Mouse (Mus musculus): ENCODE results near the gene Hnrnpl.

Hnrnpl gene

DNA sequence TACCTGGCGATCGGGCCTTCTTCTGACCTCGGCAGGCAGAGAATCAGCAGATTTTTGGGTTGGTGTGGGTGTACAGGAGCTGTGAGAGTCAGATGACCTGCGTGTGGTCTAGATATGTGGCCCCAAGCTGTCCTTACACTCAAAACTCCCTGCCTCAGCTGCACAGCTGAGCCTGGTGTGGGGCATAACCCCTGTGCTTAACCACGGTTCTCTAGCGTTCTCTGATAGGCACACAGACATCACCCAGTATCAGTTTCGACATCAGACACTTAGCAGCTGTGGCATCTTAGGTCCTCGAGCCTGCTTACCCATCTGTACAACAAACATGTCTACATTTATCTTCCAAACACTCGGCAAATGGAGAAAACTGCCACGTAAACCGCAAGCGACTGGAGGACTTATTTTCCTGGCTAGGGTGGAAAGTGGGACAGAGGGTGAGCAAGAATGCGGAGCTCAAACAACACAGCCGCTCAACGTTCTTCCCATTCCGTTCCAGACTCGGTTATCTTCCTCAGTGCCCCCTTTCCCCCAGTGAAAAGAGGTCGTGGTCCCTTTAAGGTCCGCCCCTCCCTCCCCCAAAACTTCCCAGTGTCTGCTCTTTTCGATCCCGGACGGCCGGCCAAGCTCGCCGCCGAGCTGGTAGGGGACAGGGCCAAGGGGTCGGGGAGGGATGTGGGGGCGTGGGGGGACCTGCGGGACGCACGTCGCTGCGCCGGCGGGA is at the start of gene Hnrnpl:
Hnrnpl (plus strand) TSS at position 321 of the 721 bp plus-strand sequence.
- no peak for DNase-seq (ENCODE audit: low spot score)

DNA sequence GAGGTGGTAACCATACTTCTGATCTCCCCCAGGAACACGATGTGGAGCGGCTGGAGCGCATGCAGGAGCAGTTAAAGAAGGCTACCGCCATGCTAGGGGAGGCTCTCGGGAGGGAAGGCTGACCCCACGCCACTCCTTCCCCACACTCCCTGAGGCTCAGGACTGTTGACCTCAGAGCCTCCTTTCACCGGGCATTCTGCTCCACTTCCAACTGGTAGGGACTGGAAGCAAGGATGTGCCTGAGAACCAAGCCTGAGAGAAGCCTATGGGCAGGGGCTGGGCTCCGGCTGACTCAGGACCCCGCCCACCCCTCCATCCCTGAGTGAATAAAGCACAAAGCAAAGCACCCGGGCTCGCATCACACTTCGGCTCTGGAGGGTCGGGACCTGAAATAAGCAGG is 49.7 kb upstream of the Hnrnpl start:
- no peak for DNase-seq (ENCODE audit: low spot score)

DNA sequence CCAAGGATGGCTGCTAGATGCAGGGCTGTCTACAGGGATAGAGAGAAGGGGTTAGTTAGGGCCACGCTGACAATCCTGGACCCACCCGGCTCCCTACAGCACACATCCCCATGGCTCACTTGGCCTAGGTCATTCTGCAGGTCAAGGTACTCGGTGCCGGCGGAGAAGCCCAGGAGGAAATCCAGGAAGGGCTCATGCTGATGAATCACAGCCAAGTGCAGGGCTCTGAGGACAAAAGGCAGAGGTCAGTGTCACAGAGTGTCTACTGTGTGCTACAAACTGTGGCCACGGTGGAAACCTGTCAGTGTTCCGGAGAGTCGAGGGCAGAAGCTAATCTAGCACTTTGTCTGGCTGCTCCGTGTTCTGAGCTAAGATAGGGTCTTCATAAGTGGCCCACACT is 46.4 kb upstream of the Hnrnpl start:
- no peak for DNase-seq (ENCODE audit: low spot score)

DNA sequence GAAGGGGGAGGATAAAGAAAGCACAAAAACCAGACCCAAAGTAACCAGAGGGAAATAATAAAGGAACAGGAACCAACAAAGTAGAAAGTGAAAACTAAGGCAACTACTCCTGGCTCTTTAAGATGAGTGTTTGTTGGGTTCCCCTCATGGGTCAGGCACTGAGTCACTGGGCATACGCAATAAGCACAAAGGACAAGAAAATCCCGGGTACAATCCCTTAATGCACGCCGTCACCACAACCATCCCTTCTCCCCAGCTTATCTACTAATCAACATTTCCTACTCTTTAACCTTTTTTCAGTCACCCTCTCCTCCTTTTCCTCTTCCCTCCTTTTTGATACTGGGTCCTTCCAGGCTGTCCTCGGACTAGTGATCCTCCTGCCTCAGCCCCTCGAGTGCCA is 43.1 kb upstream of the Hnrnpl start:
- DNase-seq (ENCODE audit: low spot score) = no peak

DNA sequence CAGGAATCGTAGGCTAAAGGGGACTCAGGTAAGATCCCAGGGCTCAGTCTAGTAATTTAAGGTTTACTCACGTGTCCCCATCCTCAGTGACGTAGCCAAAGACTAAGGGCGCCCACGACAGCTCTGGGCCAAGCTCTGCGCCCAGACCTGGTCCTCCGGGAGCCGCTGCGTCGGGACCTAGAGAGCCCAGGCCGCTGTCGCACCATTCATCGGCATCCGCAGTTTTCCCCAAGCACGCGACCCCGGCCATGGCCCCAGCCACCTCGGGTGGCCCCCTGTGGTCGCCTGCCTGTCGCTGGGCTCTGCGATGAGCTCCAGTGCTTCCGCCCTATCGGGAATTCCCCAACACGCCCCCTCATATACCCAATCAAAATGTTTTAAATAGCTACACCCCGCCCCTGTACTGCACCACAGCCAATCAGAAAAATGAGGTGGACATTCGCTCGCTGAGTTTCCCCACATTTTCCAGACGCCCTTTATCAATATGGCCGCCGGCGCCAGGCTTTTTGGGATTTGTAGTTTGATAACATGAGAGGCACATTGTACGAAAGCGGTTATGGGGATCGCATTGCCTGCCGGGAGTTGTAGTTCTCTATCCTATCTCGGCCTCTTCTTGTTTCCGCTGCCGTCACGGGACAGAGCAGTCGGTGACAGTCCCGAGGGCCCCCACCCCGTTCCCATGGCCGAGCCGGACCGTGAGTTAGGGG is 42.0 kb upstream of the Hnrnpl start, which contains the start of gene Sirt2:
Sirt2 (plus strand) TSS at position 563 of the 707 bp plus-strand sequence.
- peak; percentile 96 for DNase-seq (ENCODE audit: low spot score)

DNA sequence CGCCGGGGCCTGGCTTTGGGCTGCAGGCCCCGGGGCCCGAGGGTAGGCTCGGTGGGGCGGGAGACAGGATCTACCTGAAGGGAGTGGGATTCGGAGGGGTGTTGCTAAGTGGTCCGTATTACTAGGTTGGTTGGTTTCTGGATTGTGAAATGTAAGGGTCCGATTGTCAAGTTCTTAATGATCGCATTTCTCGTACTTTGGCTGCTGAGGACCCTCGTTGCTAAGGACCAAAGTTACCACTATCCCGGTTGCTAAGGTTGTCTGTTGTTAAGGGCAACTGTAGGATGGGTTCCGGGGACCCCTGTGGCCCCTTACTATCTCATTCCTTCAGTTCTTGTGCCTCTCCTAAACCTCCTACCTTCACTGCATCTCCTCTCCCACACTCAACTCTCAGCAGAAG is 41.4 kb upstream of the Hnrnpl start:
- DNase-seq (ENCODE audit: low spot score) = no peak

DNA sequence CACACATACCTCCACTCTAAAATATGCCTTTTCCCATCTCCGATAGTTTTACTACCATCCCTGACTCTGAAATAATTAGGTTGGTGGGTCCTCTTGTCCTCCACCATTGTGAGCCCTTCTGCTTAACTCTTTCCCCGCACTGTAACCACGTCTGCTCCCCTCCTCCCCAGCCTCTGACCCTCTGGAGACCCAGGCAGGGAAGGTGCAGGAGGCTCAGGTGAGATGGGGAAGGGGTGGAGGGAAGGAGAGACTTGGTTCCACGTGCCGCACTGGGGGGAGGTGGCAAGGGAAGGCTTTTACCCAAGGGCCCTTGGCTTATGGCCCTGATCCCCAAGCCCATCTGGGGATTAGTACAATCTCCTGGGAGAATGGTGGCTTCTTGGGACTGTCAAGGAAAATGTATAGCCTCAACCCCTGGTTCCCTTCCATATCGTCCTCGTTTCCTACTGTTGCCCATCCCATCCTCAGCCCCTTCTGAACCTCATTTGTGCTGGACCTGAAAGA is 40.8 kb upstream of the Hnrnpl start, which contains the start of gene Nfkbib:
Nfkbib (minus strand) TSS at position 51 of the 504 bp plus-strand sequence.
- DNase-seq (ENCODE audit: low spot score) = no peak

DNA sequence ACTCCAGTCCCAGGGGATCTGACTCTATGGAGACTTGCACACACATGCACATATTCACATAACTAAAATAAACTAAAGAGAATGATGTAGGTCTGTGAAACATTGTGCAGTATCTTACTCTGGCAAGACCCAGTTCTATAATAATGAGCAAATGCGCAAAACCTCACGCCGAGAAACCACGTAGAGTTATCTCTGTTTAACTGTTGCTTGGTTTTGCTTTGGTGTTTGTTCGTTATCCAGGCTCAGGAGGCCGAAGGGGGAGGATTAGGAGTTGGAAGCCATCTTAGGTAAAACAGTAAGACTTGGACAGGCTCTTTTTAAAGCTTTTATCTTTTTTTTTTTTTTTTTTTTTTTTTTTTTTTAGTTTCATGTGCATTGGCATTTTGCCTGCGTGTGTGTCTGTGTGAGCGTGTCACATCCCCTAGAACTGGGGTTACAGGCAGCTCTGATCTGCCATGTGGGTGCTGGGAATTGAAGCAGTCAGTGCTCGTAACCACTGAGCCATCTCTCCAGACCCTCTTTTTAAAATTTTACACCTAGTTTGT is 38.9 kb upstream of the Hnrnpl start:
- DNase-seq (ENCODE audit: low spot score) = no peak

DNA sequence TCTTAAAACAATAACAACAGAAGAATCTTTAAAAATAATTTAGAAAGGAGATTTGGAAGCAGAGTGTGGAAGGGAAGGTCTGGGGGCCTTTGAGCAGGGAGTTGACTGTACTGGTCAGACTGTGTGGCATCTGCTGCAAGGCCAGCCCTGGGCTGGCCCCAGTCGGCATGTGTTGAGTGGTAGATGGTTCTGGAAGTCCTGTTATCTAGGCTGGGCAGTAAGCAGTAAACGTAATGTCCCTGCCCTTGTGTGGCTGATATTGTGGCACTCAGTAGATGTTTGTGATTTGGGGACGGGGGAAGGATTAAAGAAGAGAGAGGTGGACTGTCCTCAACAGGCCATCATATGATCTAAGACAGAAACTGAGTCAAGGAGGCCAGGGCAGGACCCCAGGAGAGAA is 38.0 kb upstream of the Hnrnpl start:
- no peak for DNase-seq (ENCODE audit: low spot score)

DNA sequence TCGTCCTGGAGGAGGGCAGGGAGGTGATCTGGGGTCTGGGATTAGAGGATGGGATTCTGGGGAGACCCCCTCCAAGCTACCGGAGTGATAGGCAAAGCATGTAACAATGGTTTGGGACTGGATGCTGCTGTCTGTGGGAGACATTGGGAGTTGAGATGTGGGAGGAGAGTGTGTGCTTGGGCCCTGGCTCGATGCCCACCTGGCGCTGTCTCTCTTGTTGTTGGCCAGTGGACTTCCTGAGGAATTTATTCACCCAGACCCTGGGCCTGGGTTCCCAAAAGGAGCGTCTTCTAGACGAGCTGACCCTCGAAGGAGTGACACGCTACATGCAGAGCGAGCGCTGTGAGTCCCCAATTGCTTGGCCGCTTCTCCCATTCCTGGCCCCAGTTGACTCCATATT is 36.5 kb upstream of the Hnrnpl start:
- no peak for DNase-seq (ENCODE audit: low spot score)

DNA sequence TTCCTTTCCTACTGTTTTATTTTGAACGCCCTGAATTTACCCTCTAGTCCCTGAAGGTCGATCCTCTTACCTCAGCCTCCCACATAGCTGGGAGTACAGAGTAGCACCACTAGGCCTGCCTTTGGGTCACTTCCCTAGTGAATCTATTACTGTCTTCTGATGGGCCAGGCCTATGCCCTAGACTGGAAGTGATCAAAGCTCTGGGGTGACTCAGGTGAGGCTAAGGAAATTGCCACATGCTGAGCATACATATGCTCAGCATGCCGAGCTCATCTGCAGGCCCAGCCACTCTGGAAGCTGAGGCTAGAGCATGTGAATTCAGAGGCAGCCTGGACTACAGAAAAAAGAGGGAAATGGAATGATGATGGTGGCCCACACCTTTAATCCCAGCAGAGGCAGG is 35.2 kb upstream of the Hnrnpl start:
- no peak for DNase-seq (ENCODE audit: low spot score)

DNA sequence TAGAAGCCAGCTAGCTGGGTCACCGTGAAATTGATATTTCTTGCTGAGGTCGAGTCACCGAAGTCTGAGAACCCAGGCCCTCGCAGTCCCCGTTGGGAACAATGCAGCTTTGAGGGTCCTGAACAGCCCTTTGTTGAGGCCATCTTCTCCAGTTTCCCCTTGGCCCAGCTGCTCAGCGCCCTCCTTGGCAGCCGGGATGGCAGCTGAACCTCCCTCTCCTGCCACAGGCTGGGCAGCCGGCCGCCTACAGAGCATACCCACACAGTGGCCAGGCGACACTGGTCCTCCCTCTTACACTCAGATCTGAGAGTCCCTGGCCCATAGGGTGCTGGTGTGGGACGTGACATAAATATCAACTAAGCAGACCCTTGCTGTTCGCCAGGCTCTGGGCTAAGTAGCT is 34.2 kb upstream of the Hnrnpl start:
- DNase-seq (ENCODE audit: low spot score) = no peak

DNA sequence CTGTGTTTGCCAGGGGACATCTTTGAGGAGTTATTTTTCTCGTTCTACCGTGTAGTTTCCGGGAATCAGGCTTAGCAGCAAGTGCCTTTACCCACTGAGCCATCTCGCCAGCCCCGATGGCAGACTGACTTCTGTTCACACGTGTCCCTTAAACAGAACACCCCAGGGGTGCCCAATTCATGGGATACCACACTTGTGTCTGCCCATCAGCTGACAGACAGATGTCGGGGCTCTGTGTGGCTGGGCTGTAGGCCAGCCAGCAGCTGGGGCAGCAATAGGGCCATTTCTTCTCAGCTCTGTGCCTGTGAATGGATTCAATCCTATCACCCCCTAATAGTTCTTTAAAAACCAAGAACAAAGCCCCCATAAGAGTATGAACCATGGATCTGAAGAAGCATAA is 33.2 kb upstream of the Hnrnpl start:
- no peak for DNase-seq (ENCODE audit: low spot score)

DNA sequence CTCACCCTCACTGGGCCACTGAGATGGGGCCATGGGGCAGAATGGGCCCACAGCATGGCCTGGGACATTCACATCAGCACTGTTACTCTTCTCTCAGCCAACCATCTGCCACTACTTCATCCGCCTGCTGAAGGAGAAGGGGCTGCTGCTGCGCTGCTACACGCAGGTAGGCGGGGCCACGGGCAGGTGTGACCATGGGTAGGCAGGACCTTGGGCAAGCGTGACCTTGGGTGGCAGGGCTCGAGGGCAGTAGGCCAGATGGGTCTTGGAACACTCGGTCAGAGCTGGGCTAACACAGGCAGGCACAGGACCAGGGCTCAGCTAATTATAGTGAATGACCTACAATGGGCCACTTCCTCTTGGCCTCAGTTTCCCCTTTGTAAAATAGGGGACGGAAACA is 29.5 kb upstream of the Hnrnpl start:
- no peak for DNase-seq (ENCODE audit: low spot score)

DNA sequence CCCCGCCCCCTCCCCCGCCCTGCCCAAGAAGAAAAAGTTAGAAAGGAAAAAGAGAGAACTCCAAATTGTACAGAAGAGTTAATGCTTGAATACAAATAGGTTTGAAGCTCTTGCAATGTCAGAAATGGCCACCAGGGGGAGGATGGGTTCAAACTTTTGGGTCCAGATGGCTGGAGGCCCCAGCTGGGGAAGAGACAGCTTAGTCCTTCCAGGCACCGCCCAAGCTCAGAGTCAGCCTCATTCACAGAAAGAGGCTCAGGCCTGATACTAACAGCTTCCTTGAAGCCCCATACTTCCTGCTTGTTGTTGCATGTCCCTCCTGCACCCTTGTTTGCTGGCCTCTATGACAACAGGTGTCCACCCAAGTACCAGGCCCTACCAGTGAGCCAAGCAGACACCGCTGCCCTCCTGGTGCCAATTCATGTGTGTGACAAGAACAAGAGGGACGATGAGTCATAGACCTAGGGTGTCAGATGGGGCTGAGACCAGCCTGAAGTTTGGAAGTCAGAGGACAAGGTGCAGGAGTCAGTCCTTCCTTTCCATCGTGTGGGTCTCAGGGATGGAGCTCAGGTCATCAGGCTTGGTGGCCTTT is 28.2 kb upstream of the Hnrnpl start:
- DNase-seq (ENCODE audit: low spot score) = peak; percentile 76

DNA sequence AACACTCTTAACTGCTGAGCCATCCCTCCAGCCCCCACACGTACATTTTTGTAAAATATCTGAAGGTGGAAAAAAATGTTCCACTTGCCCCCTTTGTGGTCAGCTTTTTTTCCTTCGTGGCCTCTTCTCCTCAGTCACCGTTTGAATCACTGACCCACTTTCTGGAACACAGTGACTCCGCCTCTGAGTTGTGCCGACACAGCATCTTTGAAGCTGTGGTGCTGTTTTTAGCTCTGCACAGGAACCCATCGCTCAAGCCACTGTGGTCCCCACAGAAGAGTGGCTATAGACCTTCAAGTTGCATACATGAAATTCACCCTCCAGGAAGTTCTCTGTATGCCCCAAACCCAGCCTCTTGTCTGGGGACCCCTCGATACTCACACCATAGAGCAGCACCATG is 27.5 kb upstream of the Hnrnpl start:
- no peak for DNase-seq (ENCODE audit: low spot score)

DNA sequence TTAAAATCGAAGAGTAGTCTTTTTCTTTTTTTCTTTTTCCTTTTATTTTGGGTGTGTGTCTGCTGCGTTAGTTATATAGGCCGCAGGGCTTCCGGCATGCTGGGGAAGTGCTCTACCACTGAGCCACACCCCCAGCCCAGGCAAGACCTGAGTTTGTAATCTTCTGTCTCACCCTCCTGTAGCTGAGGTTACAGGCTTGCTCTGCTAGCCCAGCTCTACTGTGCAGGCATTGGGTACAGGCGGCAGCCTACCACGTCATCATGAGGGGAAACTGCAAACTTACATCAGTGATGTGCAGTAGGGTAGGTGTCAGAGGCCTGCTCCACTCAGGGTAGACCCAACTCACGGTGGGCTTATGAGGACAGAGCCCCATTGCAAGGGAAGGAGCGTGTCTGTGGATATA is 27.1 kb upstream of the Hnrnpl start:
- peak; percentile 36 for DNase-seq (ENCODE audit: low spot score)

DNA sequence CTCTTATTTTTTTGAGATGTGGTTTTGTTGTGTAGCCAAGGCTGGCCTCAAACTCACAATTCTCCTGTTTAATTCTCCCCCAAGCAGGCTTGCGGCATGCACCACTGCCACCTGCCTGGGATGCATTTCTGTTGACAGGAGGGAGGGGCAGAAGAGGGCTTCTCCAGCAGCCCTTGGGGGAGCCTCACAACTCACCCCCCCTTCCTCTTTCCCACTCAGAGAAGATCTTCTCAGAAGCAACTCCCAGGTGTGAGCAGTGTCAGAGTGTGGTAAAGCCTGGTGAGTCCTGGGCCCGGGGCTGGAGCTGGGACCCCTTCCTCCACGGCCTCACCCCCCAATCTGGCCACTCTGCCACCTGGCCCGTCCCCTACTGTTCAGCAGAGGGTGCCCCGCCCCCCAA is 23.2 kb upstream of the Hnrnpl start:
- DNase-seq (ENCODE audit: low spot score) = no peak

DNA sequence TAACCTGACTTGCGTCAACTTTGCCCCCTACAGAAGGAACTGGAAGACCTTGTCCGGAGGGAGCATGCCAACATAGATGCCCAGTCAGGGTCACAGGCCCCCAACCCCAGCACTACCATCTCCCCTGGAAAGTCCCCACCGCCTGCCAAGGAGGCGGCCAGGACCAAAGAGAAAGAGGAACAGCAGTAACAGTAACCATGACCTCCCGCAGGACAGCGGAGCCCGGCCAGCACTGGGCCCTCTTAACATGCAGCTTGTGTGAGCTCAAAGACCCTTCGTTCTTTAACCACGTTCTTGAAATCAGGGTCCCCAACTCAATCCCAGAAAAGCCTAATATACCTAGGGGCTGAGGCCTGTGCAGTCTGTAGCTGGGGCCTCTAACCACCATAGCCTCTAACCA is 20.5 kb upstream of the Hnrnpl start:
- no peak for DNase-seq (ENCODE audit: low spot score)

DNA sequence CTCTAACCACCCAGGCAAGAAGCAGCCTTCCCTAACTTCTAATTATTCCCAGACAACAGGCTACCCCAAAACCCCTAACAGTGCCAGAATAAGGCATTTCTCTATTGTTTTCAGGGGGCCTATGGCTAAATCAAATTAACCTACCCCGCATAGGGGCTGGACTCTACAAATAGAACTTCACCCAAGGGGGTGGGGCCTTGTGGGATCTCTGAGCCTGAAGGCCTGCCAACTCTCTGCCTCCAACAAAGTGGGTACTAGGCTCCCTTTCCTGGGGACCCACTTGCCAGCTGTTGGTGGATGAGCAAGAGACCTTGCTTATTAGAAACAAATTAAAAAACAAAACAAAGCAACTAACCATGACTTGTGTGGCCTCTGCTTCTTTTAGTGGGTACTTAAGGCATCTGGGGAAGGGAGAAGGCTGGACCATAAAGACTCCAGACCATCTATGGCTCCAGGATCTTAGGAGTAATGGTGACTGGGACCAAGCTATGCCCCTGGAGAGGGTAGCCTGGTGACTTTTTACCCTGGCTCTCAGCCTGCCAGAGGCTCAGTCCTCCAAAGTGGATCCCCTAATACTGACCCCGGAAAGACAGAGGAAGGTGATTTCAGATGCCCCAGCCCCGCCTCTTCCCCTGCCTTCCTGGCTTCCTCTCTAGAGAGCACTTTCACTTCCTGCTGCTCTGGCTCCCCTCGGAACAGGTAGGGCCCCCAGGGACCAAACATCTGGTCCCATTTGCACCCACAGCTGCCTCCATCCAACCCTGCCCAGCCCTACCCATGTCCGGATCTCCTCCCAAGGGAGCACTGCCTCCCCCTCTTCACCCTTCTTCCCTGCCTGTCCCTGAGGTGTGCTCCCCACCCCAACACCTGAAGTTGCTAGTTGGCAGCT is 19.8 kb upstream of the Hnrnpl start, which contains the start of gene Rinl:
Rinl (plus strand) TSS at position 663 of the 889 bp plus-strand sequence.
- DNase-seq (ENCODE audit: low spot score) = peak; percentile 60

DNA sequence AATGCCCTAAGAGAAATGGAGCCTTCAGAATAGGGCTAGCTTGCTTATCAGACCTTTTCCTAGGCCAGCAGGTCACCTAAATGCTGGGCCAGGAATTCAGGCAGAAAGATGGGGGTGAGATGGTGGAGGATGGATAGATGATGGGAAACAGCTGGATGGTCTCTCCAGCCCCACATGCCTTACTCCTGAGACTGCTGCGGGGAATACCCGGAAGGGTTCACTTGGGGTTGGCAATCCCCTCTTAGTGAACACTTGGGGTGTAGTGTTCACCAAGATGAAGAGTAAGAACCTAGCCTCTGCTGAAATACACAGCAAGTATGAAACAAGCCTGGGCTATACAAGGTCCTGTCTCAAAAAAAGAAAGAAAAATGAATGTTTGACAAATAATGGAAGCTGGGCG is 19.1 kb upstream of the Hnrnpl start:
- DNase-seq (ENCODE audit: low spot score) = no peak
